Mouse (Mus musculus) embryonic stem cell, embryonic (primary cell): Measurements from ENCODE around the gene C7.
"Not testable (repeated sequence)": the region's sequence is repeated elsewhere in the genome, so short reads cannot be mapped to it uniquely, and the experiment has no call there.

Experiments
- CTCF ChIA-PET, 4 experiments: fragments of 300-600 bp in 2 of 4; fragments of 350-600 bp in 2 of 4; sonication (Branson Sonifier 250); formaldehyde crosslinking; loops; one replicate each; lab custom pipeline; 2022; ENCODE audit warnings: inconsistent platforms in 2 of 4; lab: Charles Lee
- POLR2A ChIA-PET, 4 experiments: fragments of 300-600 bp in 2 of 4; fragments of 350-600 bp in 2 of 4; sonication (Branson Sonifier 250); formaldehyde crosslinking; loops; one replicate each; lab custom pipeline; 2022; ENCODE audit warnings: antibody characterized with exemption in 4 of 4, inconsistent platforms in 1 of 4; lab: Charles Lee

Gene C7

GRCm38 (mm10) chr15:5023479-5024265, 39.9 kb downstream of the C7 start:
- POLR2A ChIA-PET = interaction anchor here in 2 of 4 experiments (0.7 to 2.3 kb wide), 9 partner anchors 8 to 1029 kb away, joined by 3 to 12 read pairs (median 4); partner anchors contain the start of gene Rpl37 (in 2 of the 2)
- CTCF ChIA-PET = not testable (repeated sequence)

DNA sequence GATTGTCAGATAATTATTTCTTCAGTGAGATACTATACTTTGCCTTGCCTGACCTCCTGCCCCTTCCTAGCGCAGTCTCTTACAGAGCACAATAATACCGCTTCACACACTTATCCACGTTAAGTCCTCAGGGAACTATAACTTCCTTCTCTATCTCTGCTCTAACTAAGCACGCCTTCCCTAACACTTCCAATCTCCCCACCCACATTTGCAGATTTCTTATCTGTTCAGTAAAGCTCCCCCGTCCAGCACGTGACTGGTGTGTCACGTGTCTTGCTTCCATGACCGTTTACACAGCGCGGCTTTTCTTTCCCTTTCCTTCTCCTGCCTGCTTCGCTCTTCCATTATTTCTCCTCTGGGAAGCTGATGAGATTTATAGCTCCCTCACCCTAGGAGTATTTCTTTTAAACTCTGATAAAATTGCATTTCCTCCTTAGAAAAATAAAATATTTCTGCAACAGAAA, 53.9 kb downstream of the C7 start:
- CTCF ChIA-PET = interaction anchor here in 1 of 4 experiments (0.6 kb wide), 1 partner anchor 519 kb away, joined by 3 read pairs; no protein-coding TSS in a partner anchor
- POLR2A ChIA-PET = interaction anchor here in 3 of 4 experiments (0.8 to 2.0 kb wide), 5 partner anchors 10 to 1039 kb away, joined by 3 to 11 read pairs (median 5); no protein-coding TSS in a partner anchor

- ChIA-PET CTCF (no interaction called here), POLR2A (interaction anchor here in 1 of 4 experiments (0.6 kb wide), 1 partner anchor 1095 kb away, joined by 4 read pairs; no protein-coding TSS in a partner anchor)
These were observed 59.9 kb downstream of the C7 start for GRCm38 (mm10) chr15:5003503-5004196.

DNA sequence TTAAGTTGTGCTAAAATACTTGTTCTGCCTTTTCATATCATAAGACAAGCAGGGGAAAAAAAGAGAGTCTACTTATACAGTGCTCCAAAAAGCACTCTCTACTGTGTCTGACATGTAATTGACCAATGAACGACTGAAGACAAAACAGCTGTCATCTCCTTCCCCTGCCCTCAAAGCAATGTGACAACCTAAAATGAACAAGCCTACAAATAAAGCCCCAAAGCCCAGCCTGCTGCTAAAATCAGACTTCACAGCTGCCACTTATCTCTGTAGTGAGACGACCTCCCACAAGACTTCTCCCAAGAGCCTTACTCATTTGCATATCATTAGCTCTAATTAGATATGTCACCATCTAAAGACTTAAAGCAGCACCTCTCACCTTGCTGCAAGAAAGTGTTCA, 60.6 kb downstream of the C7 start:
- POLR2A ChIA-PET = interaction anchor here in 1 of 4 experiments (0.6 kb wide), 1 partner anchor 1094 kb away, joined by 4 read pairs; no protein-coding TSS in a partner anchor

DNA sequence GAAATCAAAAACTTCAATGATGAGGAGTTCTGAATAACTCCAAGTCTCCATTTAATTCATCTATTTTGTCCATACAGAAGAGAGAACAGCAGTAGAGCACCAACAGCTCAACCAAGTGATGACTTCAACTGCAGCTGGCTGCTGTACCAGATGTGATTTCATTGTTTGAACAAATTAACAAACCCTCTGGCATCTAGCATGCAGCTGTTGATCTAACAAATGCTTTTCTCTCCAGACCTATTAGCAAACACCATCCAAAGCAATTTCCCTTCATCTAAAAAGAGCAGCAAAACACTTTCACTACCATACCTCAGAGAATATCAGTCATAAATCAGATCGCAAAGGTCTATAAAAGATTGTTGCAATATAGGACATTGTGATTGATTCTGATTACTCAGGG, 90.2 kb downstream of the C7 start:
- ChIA-PET POLR2A (no interaction called here), CTCF (no interaction called here)

More for the DNA sequence above, 60.6 kb downstream of the C7 start:
- CTCF ChIA-PET = no interaction called here
